Mouse (Mus musculus) thymus, adult 2 months (tissue): ENCODE data around the gene Lsg1. TPM values are rescaled to one million over a fixed set of nuclear protein-coding genes. Genes with fewer than 3 reads are reported as not detected.

Experiments
- DNase-seq: peaks from one replicate; pipeline ENCODE4 v3.0.0; 2021
- H3K27ac ChIP-seq: fragments of 200-500 bp; 2 replicates; pipeline ENCODE4 v1.5.1; 2012; ENCODE audit warnings: low read length, control low read depth; ENCODE audit not compliant: control insufficient read depth, insufficient read depth
- H3K27me3 ChIP-seq: fragments of 200-500 bp; 2 replicates; pipeline ENCODE4 v1.6.1; 2012; ENCODE audit warnings: mild to moderate bottlenecking, low read length, moderate library complexity, mixed read lengths; ENCODE audit not compliant: control insufficient read depth, insufficient read depth
- H3K36me3 ChIP-seq: fragments of 200-500 bp; 2 replicates; pipeline ENCODE4 v1.6.1; 2012; ENCODE audit warnings: mild to moderate bottlenecking, low read length, moderate library complexity; ENCODE audit not compliant: control insufficient read depth, insufficient read depth
- H3K4me1 ChIP-seq: fragments of 200-500 bp; replicated peaks from 2 replicates; pipeline ENCODE4 v1.6.1; 2012; ENCODE audit warnings: low read length; ENCODE audit not compliant: control insufficient read depth, insufficient read depth
- H3K4me3 ChIP-seq: fragments of 200-500 bp; 2 replicates; pipeline ENCODE4 v1.5.1; 2012; ENCODE audit warnings: mild to moderate bottlenecking, low read length, control low read depth, moderate library complexity; ENCODE audit not compliant: control insufficient read depth, insufficient read depth
- CTCF ChIP-seq: fragments of 200-500 bp; IDR thresholded peaks from 2 replicates; pipeline ENCODE4 v1.5.1; 2012; ENCODE audit warnings: mild to moderate bottlenecking, control low read depth, low read length, moderate library complexity, borderline replicate concordance; ENCODE audit not compliant: control insufficient read depth, poor library complexity, insufficient read depth; ENCODE audit errors: extremely low read depth
- POLR2A ChIP-seq: fragments of 200-500 bp; IDR thresholded peaks from 2 replicates; pipeline ENCODE4 v1.6.1; 2012; ENCODE audit warnings: mild to moderate bottlenecking, low read length, control low read depth, moderate library complexity; ENCODE audit not compliant: control insufficient read depth, poor library complexity, insufficient read depth; ENCODE audit errors: extremely low read depth
- WGBS: fragments of 180-500 bp; shearing (Covaris S2); methylation state at CpG from one replicate; pipeline ENCODE4 v1.1.7; 2018; 5-methylcytosine and 5-hydroxymethylcytosine counted together
- polyA plus RNA-seq: library from polyadenylated mRNA; depleted of rRNA; stranded (reverse); fragments of >200 nt; gene quantifications from 2 replicates; pipeline ENCODE4 v1.2.3, GENCODE M21; 2012

The Lsg1 gene
- polyA plus RNA-seq, 1 experiment, result 20.0 TPM

GRCm38 (mm10) chr16:30605528-30605927 is 18.1 kb upstream of the Lsg1 start:
- H3K4me1 ChIP-seq, result peaks cover 28% of the 10 kb centered on the region
- H3K27me3 ChIP-seq, result no peaks in the 10 kb centered on the region; the same call in 1 of the 2 replicates
- DNase-seq, result no peak
- 95% methylated on average over 6 of the region's 6 CpGs for WGBS
- H3K27ac ChIP-seq, result no peak overlapping the region
- TF ChIP-seq CTCF, result no peak
- no peak for TF ChIP-seq POLR2A
- H3K36me3 ChIP-seq, result no peaks in the 10 kb centered on the region
- H3K4me3 ChIP-seq, result no peak overlapping the region

GRCm38 (mm10) chr16:30604807-30605137 is 17.4 kb upstream of the Lsg1 start:
- no peak overlapping the region for H3K27ac ChIP-seq
- no peak for DNase-seq
- peaks cover 31% of the 10 kb centered on the region for H3K4me1 ChIP-seq
- H3K27me3 ChIP-seq, result no peaks in the 10 kb centered on the region; the same call in 1 of the 2 replicates
- TF ChIP-seq POLR2A (no peak), CTCF (no peak)
- H3K4me3 ChIP-seq, result no peak overlapping the region
- H3K36me3 ChIP-seq, result no peaks in the 10 kb centered on the region
- WGBS, result 93% methylated on average over 7 of the region's 7 CpGs

GRCm38 (mm10) chr16:30604061-30604806 is 16.8 kb upstream of the Lsg1 start:
- Histone ChIP-seq H3K4me1 (peaks cover 31% of the 10 kb centered on the region), H3K27ac (no peak overlapping the region), H3K27me3 (no peaks in the 10 kb centered on the region; the same call in 1 of the 2 replicates), H3K36me3 (no peaks in the 10 kb centered on the region), H3K4me3 (no peak overlapping the region)
- TF ChIP-seq POLR2A, result no peak
- TF ChIP-seq CTCF, result no peak
- DNase-seq, result no peak
- 92% methylated on average over 16 of the region's 16 CpGs for WGBS

GRCm38 (mm10) chr16:30603531-30603842 is 16.1 kb upstream of the Lsg1 start:
- H3K4me3 ChIP-seq, result no peak overlapping the region
- H3K36me3 ChIP-seq, result no peaks in the 10 kb centered on the region
- H3K27ac ChIP-seq, result no peak overlapping the region; the same call in 1 of the 2 replicates
- H3K27me3 ChIP-seq, result no peaks in the 10 kb centered on the region; the same call in 1 of the 2 replicates
- H3K4me1 ChIP-seq, result peaks cover 31% of the 10 kb centered on the region
- TF ChIP-seq CTCF (no peak), POLR2A (no peak)
- DNase-seq, result no peak
- 62% methylated on average over 9 of the region's 9 CpGs for WGBS

- Histone ChIP-seq H3K4me3 (no peak overlapping the region), H3K27ac (peak overlapping the region; percentile 51; the same call in 1 of the 2 replicates), H3K36me3 (no peaks in the 10 kb centered on the region), H3K4me1 (peaks cover 31% of the 10 kb centered on the region), H3K27me3 (no peaks in the 10 kb centered on the region; the same call in 1 of the 2 replicates)
- TF ChIP-seq POLR2A, result no peak
- TF ChIP-seq CTCF, result no peak
- DNase-seq, result no peak
- 40% methylated on average over 18 of the region's 18 CpGs for WGBS
Measured at GRCm38 (mm10) chr16:30602684-30603530, 15.5 kb upstream of the Lsg1 start.

- H3K27me3 ChIP-seq, result no peaks in the 10 kb centered on the region; the same call in 1 of the 2 replicates
- DNase-seq, result no peak
- H3K4me3 ChIP-seq, result peak overlapping the region; percentile 74
- peaks cover 33% of the 10 kb centered on the region for H3K4me1 ChIP-seq
- H3K36me3 ChIP-seq, result no peaks in the 10 kb centered on the region
- TF ChIP-seq CTCF (no peak), POLR2A (no peak)
- WGBS, result 35% methylated on average over 7 of the region's 7 CpGs
- peak overlapping the region; percentile 42 for H3K27ac ChIP-seq
Measured at GRCm38 (mm10) chr16:30601946-30602345, 14.6 kb upstream of the Lsg1 start.
